Comparison of ENCODE assay signal across 8 mouse cellular contexts in genomic region chr3:90231075-90231474, GRCm38 (mm10). TPM values are rescaled to one million over a fixed set of nuclear protein-coding genes. Genes with fewer than 3 reads are reported as not detected.
A peak's percentile ranks its signal among the peaks of the same experiment; 100 is the strongest.
DNase-seq lines count a peak whose midpoint lies in the region; ATAC-seq and TF ChIP-seq lines count a peak whose summit lies in the region.

No protein-coding gene starts in this region.

- H3K4me2 ChIP-seq in kidney, embryonic 14.5 days (replicated peaks; ENCODE audit: low read depth, low read length): peak overlapping the region; percentile 53
- peak overlapping the region; percentile 69 for H3K4me2 ChIP-seq in intestine, embryonic 16.5 days (ENCODE audit: low read depth, low read length)
- peak overlapping the region; percentile 87 for H3K4me2 ChIP-seq in myocyte (ENCODE audit: low read depth)

- intact Hi-C loops in left cerebral cortex, postnatal 4 days (cut with DNase I): no loop called here

- peak overlapping the region; percentile 69 for H3K4me3 ChIP-seq in kidney, embryonic 14.5 days (ENCODE audit: low read length)
- H3K4me3 ChIP-seq in cortical plate, adult 2 months (ENCODE audit: insufficient read depth, low read length): peak overlapping the region; percentile 66
- H3K4me3 ChIP-seq in intestine, embryonic 16.5 days (ENCODE audit: low read length): peak overlapping the region; percentile 86
- peak overlapping the region; percentile 92 for H3K4me3 ChIP-seq in myocyte

- TF ChIP-seq POLR2A in cortical plate, adult 2 months (IDR thresholded peaks at IDR 0.05; ENCODE audit: extremely low read depth, insufficient read depth, low read length): no peak
- no peak for TF ChIP-seq POLR2A in myocyte (IDR thresholded peaks at IDR 0.05; ENCODE audit: insufficient read length, low read depth)

- no peak for TF ChIP-seq CTCF in cortical plate, adult 2 months (IDR thresholded peaks at IDR 0.05; ENCODE audit: extremely low read depth, insufficient read depth, low read length)

- H3K79me2 ChIP-seq in myocyte (ENCODE audit: control insufficient read depth, insufficient read depth): peaks cover 8% of the 10 kb centered on the region

- H3K9me3 ChIP-seq in kidney, embryonic 14.5 days (ENCODE audit: control insufficient read depth, low read length): no peaks in the 10 kb centered on the region
- no peaks in the 10 kb centered on the region for H3K9me3 ChIP-seq in intestine, embryonic 16.5 days (ENCODE audit: control insufficient read depth, low read length)

- no peaks in the 10 kb centered on the region for H3K27me3 ChIP-seq in kidney, embryonic 14.5 days (ENCODE audit: control insufficient read depth, insufficient read depth, low read length)
- no peaks in the 10 kb centered on the region for H3K27me3 ChIP-seq in intestine, embryonic 16.5 days (replicated peaks; ENCODE audit: control insufficient read depth, insufficient read depth, low read length)
- no peaks in the 10 kb centered on the region for H3K27me3 ChIP-seq in myocyte (ENCODE audit: control insufficient read depth, insufficient read depth, insufficient read length)

- 0 out of 2 replicates have a peak, but pooled peaks cover 3% of the 10 kb centered on the region for H3K4me1 ChIP-seq in kidney, embryonic 14.5 days (ENCODE audit: control insufficient read depth, insufficient read depth, low read length)
- peaks cover 2% of the 10 kb centered on the region for H3K4me1 ChIP-seq in cortical plate, adult 2 months (ENCODE audit: control insufficient read depth, insufficient read depth, low read length)
- H3K4me1 ChIP-seq in intestine, embryonic 16.5 days (ENCODE audit: control insufficient read depth, insufficient read depth, low read length): peaks cover 3% of the 10 kb centered on the region; the same call in 1 of the 2 replicates

- H3K9ac ChIP-seq in kidney, embryonic 14.5 days (ENCODE audit: low read depth, low read length): peak overlapping the region; percentile 86
- peak overlapping the region; percentile 94 for H3K9ac ChIP-seq in intestine, embryonic 16.5 days (ENCODE audit: low read depth, low read length)

- H3ac ChIP-seq in myocyte (ENCODE audit: control insufficient read depth, insufficient read length): peak overlapping the region; percentile 3

- ATAC-seq in kidney, embryonic 14.5 days (ENCODE audit: low FRiP score, low TSS enrichment): no peak
- ATAC-seq in intestine, embryonic 16.5 days: no peak

- peak overlapping the region; percentile 92 for H3K27ac ChIP-seq in kidney, embryonic 14.5 days (ENCODE audit: low read depth, low read length)
- H3K27ac ChIP-seq in cortical plate, adult 2 months (ENCODE audit: insufficient read depth, low read length): no peak overlapping the region
- H3K27ac ChIP-seq in intestine, embryonic 16.5 days (ENCODE audit: low read length): peak overlapping the region; percentile 95

- no peak for DNase-seq in kidney, adult 8-10 months
- DNase-seq in left cerebral cortex, postnatal 4 days: no peak
- DNase-seq in adipocyte (ENCODE audit: low spot score): no peak
- DNase-seq in spleen, postnatal 4 days (ENCODE audit: low spot score in 2 of 2): no peak

- H3K36me3 ChIP-seq in kidney, embryonic 14.5 days (ENCODE audit: control insufficient read depth, insufficient read depth, low read length): peaks cover 24% of the 10 kb centered on the region
- peaks cover 7% of the 10 kb centered on the region for H3K36me3 ChIP-seq in intestine, embryonic 16.5 days (ENCODE audit: control insufficient read depth, insufficient read depth, low read length)
- H3K36me3 ChIP-seq in myocyte (ENCODE audit: control insufficient read depth, insufficient read depth): peaks cover 15% of the 10 kb centered on the region

- 11% methylated on average over 8 of the region's 8 CpGs for WGBS in kidney, embryonic 14.5 days
- 12% methylated on average over 8 of the region's 8 CpGs for WGBS in intestine, embryonic 16.5 days

TF ChIP-seq in myocyte, 11 proteins besides CTCF, POLR2A, EP300 and RAD21:
- TF ChIP-seq SRF (IDR thresholded peaks at IDR 0.05; ENCODE audit: control insufficient read depth, insufficient read length, low read depth) (no peak), TCF12 (IDR thresholded peaks at IDR 0.05; ENCODE audit: insufficient read depth, poor library complexity, severe bottlenecking) (no peak), MYOD1 (IDR thresholded peaks at IDR 0.05; ENCODE audit: control insufficient read depth in 1 of 3, insufficient read length in 2 of 3, low read depth in 2 of 3) (no peak), MAX (IDR thresholded peaks at IDR 0.05; ENCODE audit: low read depth) (no peak), TCF3 (IDR thresholded peaks at IDR 0.05; ENCODE audit: insufficient read length, low read depth) (no peak), E2F4 (IDR thresholded peaks at IDR 0.05; ENCODE audit: insufficient read depth) (no peak), USF1 (IDR thresholded peaks at IDR 0.05; ENCODE audit: low read depth) (no peak), POLR2AphosphoS2 (IDR thresholded peaks at IDR 0.05; ENCODE audit: insufficient read length, low read depth) (no peak), MYOG (IDR thresholded peaks at IDR 0.05; ENCODE audit: control insufficient read depth in 1 of 3, insufficient read depth in 1 of 3, insufficient read length in 2 of 3, low read depth in 2 of 3) (no peak)

RNA-seq across cellular contexts. Expression of gene Jtb, which starts 0.3 kb away (rescaled TPM):
- 109 and 123 TPM in 2 replicates for polyA plus RNA-seq in kidney, embryonic 14.5 days (2014; fragmentation: Nextera tagmentation; extraction: Ambion mirVana)
- polyA plus RNA-seq in cortical plate, adult 2 months (2012; rRNA removed): 59.2 and 61.0 TPM in 2 replicates
- polyA plus RNA-seq in intestine, embryonic 16.5 days (2015; fragmentation: Nextera tagmentation; extraction: Ambion mirVana): 110 and 114 TPM in 2 replicates
- polyA plus RNA-seq in myocyte (2012; fragmentation: generic; extraction: Trizol): 39.9 TPM
- total RNA-seq in left cerebral cortex, postnatal 4 days (2021): 10 to 100 TPM; 42.7 to 53.0 TPM

RNA-seq across cellular contexts. Expression of gene Creb3l4, which starts 12.2 kb away (rescaled TPM):
- 5.7 and 6.6 TPM in 2 replicates for polyA plus RNA-seq in kidney, embryonic 14.5 days (2014; fragmentation: Nextera tagmentation; extraction: Ambion mirVana)
- 0.27 and 0.49 TPM in 2 replicates for polyA plus RNA-seq in cortical plate, adult 2 months (2012; rRNA removed)
- polyA plus RNA-seq in intestine, embryonic 16.5 days (2015; fragmentation: Nextera tagmentation; extraction: Ambion mirVana): 16.0 and 18.9 TPM in 2 replicates
- polyA plus RNA-seq in myocyte (2012; fragmentation: generic; extraction: Trizol): 0.22 TPM
- total RNA-seq in left cerebral cortex, postnatal 4 days (2021): under 1 TPM; 0.24 to 0.28 TPM

RNA-seq across cellular contexts. Expression of gene Slc39a1, which starts 16.9 kb away (rescaled TPM):
- 102 and 105 TPM in 2 replicates for polyA plus RNA-seq in kidney, embryonic 14.5 days (2014; fragmentation: Nextera tagmentation; extraction: Ambion mirVana)
- 32.4 and 34.5 TPM in 2 replicates for polyA plus RNA-seq in cortical plate, adult 2 months (2012; rRNA removed)
- 94.5 and 127 TPM in 2 replicates for polyA plus RNA-seq in intestine, embryonic 16.5 days (2015; fragmentation: Nextera tagmentation; extraction: Ambion mirVana)
- 111 TPM for polyA plus RNA-seq in myocyte (2012; fragmentation: generic; extraction: Trizol)
- total RNA-seq in left cerebral cortex, postnatal 4 days (2021): 10 to 100 TPM; 41.2 TPM

RNA-seq across cellular contexts. Expression of gene Rab13, which starts 17.6 kb away (rescaled TPM):
- polyA plus RNA-seq in kidney, embryonic 14.5 days (2014; fragmentation: Nextera tagmentation; extraction: Ambion mirVana): 17.7 and 24.9 TPM in 2 replicates
- polyA plus RNA-seq in cortical plate, adult 2 months (2012; rRNA removed): 9.5 and 9.8 TPM in 2 replicates
- 18.6 and 22.0 TPM in 2 replicates for polyA plus RNA-seq in intestine, embryonic 16.5 days (2015; fragmentation: Nextera tagmentation; extraction: Ambion mirVana)
- polyA plus RNA-seq in myocyte (2012; fragmentation: generic; extraction: Trizol): 28.1 TPM
- 10 to 100 TPM; 11.5 to 12.1 TPM for total RNA-seq in left cerebral cortex, postnatal 4 days (2021)

RNA-seq across cellular contexts. Expression of gene Rps27, which starts 17.6 kb away (rescaled TPM):
- polyA plus RNA-seq in kidney, embryonic 14.5 days (2014; fragmentation: Nextera tagmentation; extraction: Ambion mirVana): 1,631 and 2,471 TPM in 2 replicates
- 1,605 and 1,617 TPM in 2 replicates for polyA plus RNA-seq in cortical plate, adult 2 months (2012; rRNA removed)
- polyA plus RNA-seq in intestine, embryonic 16.5 days (2015; fragmentation: Nextera tagmentation; extraction: Ambion mirVana): 1,326 and 1,461 TPM in 2 replicates
- polyA plus RNA-seq in myocyte (2012; fragmentation: generic; extraction: Trizol): 3,699 TPM
- 1,000 to 10,000 TPM; 1,145 to 1,256 TPM for total RNA-seq in left cerebral cortex, postnatal 4 days (2021)
